Mouse (Mus musculus) heart, postnatal 0 days (tissue): ENCODE measurements at regions not wholly inside any gene's neighbourhood (a gene's known extent, or its start where the extent isn't known, plus 50 kb on each side); places are given as distances from the start of the nearest gene placed in this dataset.

Experiments used
- ATAC-seq: fragments of 200-750 bp; cut with Nextera tagmentation; 2 replicates; pipeline ENCODE4 v1.8.0; 2017; ENCODE audit warnings: low read depth, moderate number of reproducible peaks, moderate library complexity; ENCODE audit not compliant: insufficient read depth
- DNase-seq: peaks from one replicate; pipeline ENCODE4 v3.0.0-alpha.2; 2016; ENCODE audit warnings: low spot score
- H3K27ac ChIP-seq: fragments of 300-500 bp; sonication (generic); 2 replicates; pipeline ENCODE4 v1.5.1; 2014; ENCODE audit warnings: low read depth, mild to moderate bottlenecking
- H3K27me3 ChIP-seq: fragments of 300-500 bp; sonication (generic); 2 replicates; pipeline ENCODE4 v1.6.1; 2014; ENCODE audit warnings: low read length, mixed read lengths; ENCODE audit not compliant: control insufficient read depth, insufficient read depth
- H3K36me3 ChIP-seq: fragments of 300-500 bp; sonication (generic); replicated peaks from 2 replicates; pipeline ENCODE4 v1.6.1; 2014; ENCODE audit warnings: low read length, mixed read lengths; ENCODE audit not compliant: control insufficient read depth, insufficient read depth
- H3K4me1 ChIP-seq: fragments of 300-500 bp; sonication (generic); 2 replicates; pipeline ENCODE4 v1.6.1; 2014; ENCODE audit warnings: antibody characterized with exemption; ENCODE audit not compliant: control insufficient read depth, insufficient read depth
- H3K4me2 ChIP-seq: fragments of 300-500 bp; sonication (generic); 2 replicates; pipeline ENCODE4 v1.6.1; 2014; ENCODE audit warnings: low read depth, mild to moderate bottlenecking, low read length, moderate library complexity
- H3K4me3 ChIP-seq: fragments of 300-500 bp; sonication (generic); 2 replicates; pipeline ENCODE4 v1.5.1; 2014; ENCODE audit warnings: low read depth, low read length
- H3K9ac ChIP-seq: fragments of 300-500 bp; sonication (generic); replicated peaks from 2 replicates; pipeline ENCODE4 v1.6.1; 2014; ENCODE audit warnings: low read depth, low read length, mixed read lengths
- H3K9me3 ChIP-seq: fragments of 300-500 bp; sonication (generic); replicated peaks from 2 replicates; pipeline ENCODE4 v1.6.1; 2016; ENCODE audit warnings: low read length; ENCODE audit not compliant: control insufficient read depth
- CTCF ChIP-seq: IDR thresholded peaks from 2 replicates; pipeline ENCODE4 v1.5.1; 2016; ENCODE audit warnings: antibody characterized with exemption, control low read depth, low read depth
- EP300 ChIP-seq: IDR thresholded peaks from 2 replicates; pipeline ENCODE4 v1.6.1; 2016; ENCODE audit warnings: antibody characterized with exemption, low read depth
- WGBS: fragments of 180-500 bp; shearing (Covaris S2); extraction: QIAGEN DNeasy Blood & Tissue Kit; methylation state at CpG from one replicate; pipeline ENCODE4 v1.1.7; 2014; 5-methylcytosine and 5-hydroxymethylcytosine counted together

GRCm38 (mm10) chr7:130013109-130013508 lies 421.4 kb downstream of the Wdr11 start:
- WGBS = 94% methylated on average over 6 of the region's 6 CpGs
- H3K27me3 ChIP-seq = no peaks in the 10 kb centered on the region
- H3K4me2 ChIP-seq = no peak overlapping the region
- H3K27ac ChIP-seq = no peak overlapping the region
- no peak for ATAC-seq
- H3K9me3 ChIP-seq = no peaks in the 10 kb centered on the region
- TF ChIP-seq CTCF (no peak), EP300 (no peak)
- H3K9ac ChIP-seq = no peak overlapping the region
- H3K36me3 ChIP-seq = no peaks in the 10 kb centered on the region
- no peak overlapping the region for H3K4me3 ChIP-seq
- H3K4me1 ChIP-seq = no peaks in the 10 kb centered on the region; the same call in 1 of the 2 replicates
- no peak for DNase-seq

GRCm38 (mm10) chr7:130014609-130015008 lies 422.9 kb downstream of the Wdr11 start:
- H3K27ac ChIP-seq = no peak overlapping the region

GRCm38 (mm10) chr7:130015375-130016014 lies 423.8 kb downstream of the Wdr11 start:
- no peaks in the 10 kb centered on the region for H3K9me3 ChIP-seq
- TF ChIP-seq EP300 (no peak), CTCF (no peak)
- ATAC-seq (peak; percentile 8; the same call in 1 of the 2 replicates), DNase-seq (no peak)
- H3K4me3 ChIP-seq = no peak overlapping the region
- 45% methylated on average over 5 of the region's 5 CpGs for WGBS
- no peaks in the 10 kb centered on the region; the same call in 1 of the 2 replicates for H3K4me1 ChIP-seq
- no peaks in the 10 kb centered on the region for H3K27me3 ChIP-seq
- no peak overlapping the region for H3K4me2 ChIP-seq
- H3K27ac ChIP-seq = peak overlapping the region; percentile 40; the same call in 1 of the 2 replicates
- H3K9ac ChIP-seq = no peak overlapping the region
- H3K36me3 ChIP-seq = no peaks in the 10 kb centered on the region

More at GRCm38 (mm10) chr7:130014609-130015008, 422.9 kb downstream of the Wdr11 start:
- no peak for TF ChIP-seq EP300
- TF ChIP-seq CTCF = no peak
- Histone ChIP-seq H3K4me2 (no peak overlapping the region), H3K9ac (no peak overlapping the region), H3K4me1 (no peaks in the 10 kb centered on the region; the same call in 1 of the 2 replicates), H3K27me3 (no peaks in the 10 kb centered on the region), H3K9me3 (no peaks in the 10 kb centered on the region), H3K4me3 (no peak overlapping the region), H3K36me3 (no peaks in the 10 kb centered on the region)
- ATAC-seq = no peak
- no peak for DNase-seq
- 50% methylated on average over 10 of the region's 10 CpGs for WGBS

- TF ChIP-seq EP300 (no peak), CTCF (no peak)
Measured at GRCm38 (mm10) chr7:130016015-130016874, 424.6 kb downstream of the Wdr11 start.

GRCm38 (mm10) chr7:130018891-130019290 lies 427.2 kb downstream of the Wdr11 start:
- Histone ChIP-seq H3K27ac (no peak overlapping the region), H3K4me3 (no peak overlapping the region), H3K4me2 (no peak overlapping the region), H3K27me3 (no peaks in the 10 kb centered on the region), H3K9ac (no peak overlapping the region), H3K9me3 (no peaks in the 10 kb centered on the region), H3K4me1 (no peaks in the 10 kb centered on the region; the same call in 1 of the 2 replicates), H3K36me3 (no peaks in the 10 kb centered on the region)
- 60% methylated on average over 4 of the region's 4 CpGs for WGBS
- DNase-seq = no peak
- TF ChIP-seq EP300 = no peak
- TF ChIP-seq CTCF = no peak
- ATAC-seq = no peak

More at GRCm38 (mm10) chr7:130016015-130016874, 424.6 kb downstream of the Wdr11 start:
- Histone ChIP-seq H3K9ac (no peak overlapping the region), H3K27ac (peak overlapping the region; percentile 40; the same call in 1 of the 2 replicates), H3K27me3 (no peaks in the 10 kb centered on the region), H3K4me2 (no peak overlapping the region), H3K9me3 (no peaks in the 10 kb centered on the region), H3K4me3 (no peak overlapping the region), H3K36me3 (no peaks in the 10 kb centered on the region), H3K4me1 (no peaks in the 10 kb centered on the region; the same call in 1 of the 2 replicates)
- 49% methylated on average over 17 of the region's 17 CpGs for WGBS
- peak; percentile 60 for ATAC-seq
- DNase-seq = no peak
